Mouse (Mus musculus): ENCODE measurements at regions not wholly inside any gene's neighbourhood (a gene's known extent, or its start where the extent isn't known, plus 50 kb on each side); places are given as distances from the start of the nearest gene placed in this dataset.
A peak's percentile ranks its signal among the peaks of the same experiment; 100 is the strongest.

DNA sequence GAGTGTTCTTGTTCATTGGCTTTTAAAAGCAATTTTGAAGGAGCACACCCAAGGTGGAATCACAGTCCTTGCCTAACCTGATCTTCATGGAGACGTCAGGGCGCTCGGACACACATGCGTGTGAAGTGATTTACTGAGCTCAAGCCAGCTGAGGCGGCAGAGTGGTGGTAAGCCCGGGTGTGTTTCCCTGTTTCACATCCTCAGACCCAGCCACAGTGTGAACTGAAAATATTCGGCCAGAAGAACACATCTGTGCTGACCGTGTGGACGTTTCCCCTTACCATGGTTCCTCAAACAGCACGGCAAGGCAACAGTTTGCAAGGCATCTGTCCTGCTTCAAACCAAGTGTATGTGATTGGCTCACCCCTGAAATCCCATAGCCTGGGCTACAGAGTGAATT, 288.2 kb downstream of the Hlx start:
- peaks cover 6% of the 10 kb centered on the region; the same call in 1 of the 2 replicates for H3K27me3 ChIP-seq
- no peak overlapping the region for H3K4me3 ChIP-seq (replicated peaks)
- no peaks in the 10 kb centered on the region for H3K9me3 ChIP-seq
- H3K36me3 ChIP-seq (replicated peaks), result no peaks in the 10 kb centered on the region
- ATAC-seq (ENCODE audit: low FRiP score), result no peak
- peaks cover 7% of the 10 kb centered on the region; the same call in 1 of the 2 replicates for H3K4me1 ChIP-seq
- H3K9ac ChIP-seq, result no peak overlapping the region
- H3K4me2 ChIP-seq, result no peak overlapping the region
- H3K27ac ChIP-seq, result no peak overlapping the region
- WGBS, result 92% methylated on average over 10 of the region's 10 CpGs

DNA sequence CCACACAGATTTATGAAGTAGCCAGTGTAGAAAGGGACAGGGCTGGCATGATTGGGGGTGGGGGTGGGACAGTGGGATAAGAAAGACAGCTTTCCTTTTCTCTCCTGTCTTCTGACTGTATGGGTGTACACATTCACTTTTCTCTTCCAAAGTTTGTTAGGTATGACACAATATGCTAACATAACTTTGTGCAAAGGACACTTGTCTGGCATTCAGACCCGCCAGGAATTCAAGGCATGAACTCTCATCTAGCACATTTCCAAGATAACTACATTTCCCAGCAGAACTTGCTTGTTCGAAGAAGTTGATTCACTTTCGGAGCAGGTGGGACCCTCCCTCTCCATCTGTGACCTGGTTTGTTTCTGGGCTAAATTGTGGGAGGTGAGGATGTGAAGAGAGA, 289.7 kb downstream of the Hlx start:
- WGBS, result 82% methylated on average over 3 of the region's 3 CpGs
- no peak for ATAC-seq (ENCODE audit: low FRiP score)
- peaks cover 7% of the 10 kb centered on the region; the same call in 1 of the 2 replicates for H3K4me1 ChIP-seq
- no peak overlapping the region for H3K4me2 ChIP-seq
- no peak overlapping the region for H3K9ac ChIP-seq
- no peak overlapping the region for H3K27ac ChIP-seq
- peaks cover 6% of the 10 kb centered on the region; the same call in 1 of the 2 replicates for H3K27me3 ChIP-seq
- no peak overlapping the region for H3K4me3 ChIP-seq (replicated peaks)
- no peaks in the 10 kb centered on the region for H3K9me3 ChIP-seq
- no peaks in the 10 kb centered on the region for H3K36me3 ChIP-seq (replicated peaks)

DNA sequence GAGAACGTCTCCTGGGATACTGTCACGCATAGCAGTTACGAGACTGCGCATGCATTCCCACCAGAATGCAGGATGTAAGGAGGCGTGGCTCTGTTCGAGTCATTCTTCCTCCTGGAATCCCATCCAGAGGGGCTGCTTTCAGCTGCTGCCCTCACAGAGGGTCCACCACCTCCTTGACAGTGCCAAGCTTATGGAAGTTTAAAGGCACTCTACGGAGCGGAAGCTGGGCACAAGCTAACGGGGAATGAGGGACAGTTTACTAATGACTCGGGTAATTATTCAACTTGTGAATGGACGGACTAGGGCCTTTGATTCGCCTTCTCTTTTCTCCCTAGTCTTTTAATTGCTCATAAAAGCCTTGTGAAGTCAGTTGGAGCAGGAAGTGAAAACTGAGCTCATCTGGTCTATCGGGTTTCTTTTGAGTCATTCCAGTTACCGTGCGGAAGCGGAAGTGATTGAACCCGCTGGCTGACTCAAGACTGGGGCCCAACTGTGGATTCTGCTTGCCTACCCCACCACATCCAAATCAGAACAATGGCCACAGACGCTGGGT, 291.3 kb downstream of the Hlx start:
- 23% methylated on average over 18 of the region's 18 CpGs for WGBS
- peak overlapping the region; percentile 29 for H3K4me3 ChIP-seq (replicated peaks)
- peaks cover 7% of the 10 kb centered on the region; the same call in 1 of the 2 replicates for H3K4me1 ChIP-seq
- H3K36me3 ChIP-seq (replicated peaks), result no peaks in the 10 kb centered on the region
- ATAC-seq (ENCODE audit: low FRiP score), result peak; percentile 72; the same call in 1 of the 2 replicates
- peak overlapping the region; percentile 45 for H3K4me2 ChIP-seq
- H3K27ac ChIP-seq, result no peak overlapping the region
- H3K27me3 ChIP-seq, result peaks cover 6% of the 10 kb centered on the region; the same call in 1 of the 2 replicates
- no peak overlapping the region for H3K9ac ChIP-seq
- no peaks in the 10 kb centered on the region for H3K9me3 ChIP-seq

DNA sequence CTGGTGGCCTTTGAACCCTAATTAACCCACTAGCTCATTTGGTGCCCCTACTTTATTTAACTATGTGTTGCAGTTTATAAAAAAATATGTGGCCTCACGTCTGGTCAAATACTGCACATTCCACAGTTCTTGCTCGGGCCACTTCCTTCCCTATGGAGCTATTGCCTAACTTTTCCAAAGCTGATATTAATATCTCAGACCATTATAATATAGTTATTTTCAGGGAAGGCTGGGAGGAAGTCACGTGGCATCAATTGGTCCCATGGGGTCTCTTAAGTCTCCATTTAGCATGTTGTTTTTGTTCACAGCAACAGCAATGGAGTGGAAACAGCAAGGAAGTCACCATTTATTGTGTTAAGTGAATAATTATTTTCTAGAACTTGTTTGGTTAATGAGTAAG, 292.9 kb downstream of the Hlx start:
- Histone ChIP-seq H3K4me3 (replicated peaks) (no peak overlapping the region), H3K9me3 (no peaks in the 10 kb centered on the region), H3K36me3 (replicated peaks) (no peaks in the 10 kb centered on the region), H3K9ac (no peak overlapping the region), H3K27me3 (peaks cover 6% of the 10 kb centered on the region; the same call in 1 of the 2 replicates), H3K4me1 (peaks cover 7% of the 10 kb centered on the region; the same call in 1 of the 2 replicates), H3K27ac (no peak overlapping the region), H3K4me2 (no peak overlapping the region)
- 70% methylated on average over 3 of the region's 3 CpGs for WGBS
- ATAC-seq (ENCODE audit: low FRiP score), result no peak

DNA sequence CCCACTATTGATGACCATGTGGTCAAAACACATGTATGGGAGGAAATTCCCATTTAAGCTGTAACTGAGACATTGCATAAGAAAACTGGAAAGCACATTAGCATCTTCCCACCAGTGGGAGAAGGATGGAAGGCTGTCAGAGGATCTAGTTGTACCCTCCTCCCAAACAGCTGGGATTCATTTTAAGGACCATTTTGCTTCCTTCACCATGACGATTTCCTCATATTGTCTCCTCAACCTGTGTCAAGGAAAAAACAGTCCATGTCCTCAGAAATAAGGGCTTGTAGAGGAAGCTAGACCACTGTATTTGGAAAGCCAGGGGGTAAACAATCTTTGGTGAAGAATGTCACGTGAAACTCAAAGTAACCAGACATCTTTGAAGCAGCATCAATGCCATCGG, 296.0 kb downstream of the Hlx start:
- Histone ChIP-seq H3K9me3 (no peaks in the 10 kb centered on the region), H3K4me2 (no peak overlapping the region), H3K36me3 (replicated peaks) (no peaks in the 10 kb centered on the region), H3K4me3 (replicated peaks) (no peak overlapping the region), H3K27me3 (no peaks in the 10 kb centered on the region), H3K9ac (no peak overlapping the region), H3K4me1 (peaks cover 6% of the 10 kb centered on the region; the same call in 1 of the 2 replicates), H3K27ac (no peak overlapping the region)
- WGBS, result 88% methylated on average over 3 of the region's 3 CpGs
- ATAC-seq (ENCODE audit: low FRiP score), result no peak

DNA sequence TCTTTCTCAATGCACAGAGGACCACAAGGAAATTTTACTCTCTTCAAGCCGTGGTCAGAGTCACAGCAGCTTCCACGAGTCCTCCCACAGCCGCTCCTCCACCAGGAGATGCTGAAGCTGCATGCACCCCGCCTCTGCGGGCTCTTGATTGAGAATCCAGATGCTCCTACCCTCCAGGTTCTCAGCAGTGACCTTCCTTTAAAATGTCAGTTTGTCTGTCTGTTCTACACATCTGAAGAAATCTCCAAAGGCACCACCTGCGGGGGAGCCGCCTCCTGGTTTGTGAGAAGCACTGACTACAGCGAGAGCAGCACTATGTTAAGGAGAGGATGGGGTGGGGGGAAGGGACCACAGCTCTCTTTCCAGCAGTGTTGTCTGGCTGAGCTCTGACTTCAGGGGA, 303.8 kb downstream of the Hlx start:
- Histone ChIP-seq H3K4me1 (no peaks in the 10 kb centered on the region), H3K9ac (no peak overlapping the region), H3K36me3 (replicated peaks) (no peaks in the 10 kb centered on the region), H3K9me3 (no peaks in the 10 kb centered on the region), H3K4me2 (no peak overlapping the region), H3K27ac (no peak overlapping the region), H3K4me3 (replicated peaks) (no peak overlapping the region), H3K27me3 (no peaks in the 10 kb centered on the region)
- WGBS, result 53% methylated on average over 8 of the region's 8 CpGs
- no peak for ATAC-seq (ENCODE audit: low FRiP score)

DNA sequence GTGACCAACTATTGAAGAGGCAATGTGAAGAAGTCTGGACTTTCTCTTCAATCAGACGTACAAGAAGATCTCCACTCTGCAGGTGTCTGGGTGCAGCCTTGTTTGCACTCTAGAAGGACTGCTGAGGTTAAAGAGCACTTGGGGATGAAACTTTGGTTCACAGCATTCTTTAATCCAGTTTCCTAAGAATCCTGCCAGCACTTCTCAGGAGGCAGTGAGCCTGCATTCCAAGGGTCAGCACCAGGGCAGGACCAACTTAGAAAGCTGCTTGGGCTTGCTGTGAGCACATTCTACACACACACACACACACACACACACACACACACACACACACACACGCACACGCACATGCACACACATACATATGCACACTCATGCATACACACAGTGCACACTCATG, 304.4 kb downstream of the Hlx start:
- no peak overlapping the region for H3K27ac ChIP-seq
- no peaks in the 10 kb centered on the region for H3K4me1 ChIP-seq
- no peaks in the 10 kb centered on the region for H3K27me3 ChIP-seq
- no peaks in the 10 kb centered on the region for H3K36me3 ChIP-seq (replicated peaks)
- no peak overlapping the region for H3K4me3 ChIP-seq (replicated peaks)
- WGBS, result 80% methylated on average over 3 of the region's 3 CpGs
- ATAC-seq (ENCODE audit: low FRiP score), result no peak
- H3K4me2 ChIP-seq, result no peak overlapping the region
- no peaks in the 10 kb centered on the region for H3K9me3 ChIP-seq
- no peak overlapping the region for H3K9ac ChIP-seq

DNA sequence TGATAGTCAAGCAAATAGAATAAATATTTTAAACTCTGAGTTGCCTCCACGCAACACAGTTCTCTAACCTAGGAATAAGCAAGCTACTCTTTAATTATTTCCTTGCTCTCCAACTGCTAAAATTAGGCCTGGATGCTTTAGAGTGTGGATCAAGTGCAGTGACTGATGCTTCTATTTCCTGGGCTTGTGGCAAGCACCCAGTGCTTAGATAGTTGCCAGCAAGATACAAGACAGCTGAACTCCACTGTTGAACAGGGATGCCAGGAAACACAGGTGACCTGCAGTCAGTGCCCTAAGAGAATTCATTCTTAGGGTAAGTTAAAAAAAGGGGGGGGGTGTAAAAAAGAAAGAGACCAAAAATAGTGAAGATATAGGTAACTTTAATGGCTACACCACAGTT, 306.7 kb downstream of the Hlx start:
- Histone ChIP-seq H3K27ac (no peak overlapping the region), H3K4me2 (no peak overlapping the region), H3K4me1 (no peaks in the 10 kb centered on the region), H3K36me3 (replicated peaks) (no peaks in the 10 kb centered on the region), H3K27me3 (no peaks in the 10 kb centered on the region), H3K9ac (no peak overlapping the region), H3K9me3 (no peaks in the 10 kb centered on the region), H3K4me3 (replicated peaks) (no peak overlapping the region)
- 96% methylated on average over 1 of the region's 1 CpGs for WGBS
- no peak for ATAC-seq (ENCODE audit: low FRiP score)

DNA sequence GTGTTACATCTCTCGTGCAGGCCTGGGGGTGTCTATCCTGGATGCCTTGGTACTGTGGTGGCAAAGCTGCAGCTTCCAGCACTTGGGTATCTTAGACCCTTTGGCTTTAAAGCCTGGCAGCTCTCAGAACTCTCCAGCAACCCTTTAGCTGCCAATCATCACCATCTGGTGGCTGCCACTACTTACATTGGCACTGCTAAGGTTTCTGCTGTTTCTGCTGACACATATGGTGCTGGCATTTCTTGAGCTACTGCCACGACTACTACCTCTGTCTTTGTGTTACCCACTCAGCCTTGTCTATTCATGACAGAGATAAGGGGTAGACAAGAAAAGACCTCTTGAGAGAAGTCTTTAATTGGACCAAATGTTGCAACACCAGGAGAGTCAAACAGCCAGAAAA, 308.4 kb downstream of the Hlx start:
- Histone ChIP-seq H3K4me1 (no peaks in the 10 kb centered on the region), H3K9ac (no peak overlapping the region), H3K9me3 (no peaks in the 10 kb centered on the region), H3K36me3 (replicated peaks) (no peaks in the 10 kb centered on the region), H3K4me3 (replicated peaks) (no peak overlapping the region), H3K27ac (no peak overlapping the region), H3K27me3 (no peaks in the 10 kb centered on the region), H3K4me2 (no peak overlapping the region)
- 80% methylated on average over 2 of the region's 2 CpGs for WGBS
- ATAC-seq (ENCODE audit: low FRiP score), result no peak

DNA sequence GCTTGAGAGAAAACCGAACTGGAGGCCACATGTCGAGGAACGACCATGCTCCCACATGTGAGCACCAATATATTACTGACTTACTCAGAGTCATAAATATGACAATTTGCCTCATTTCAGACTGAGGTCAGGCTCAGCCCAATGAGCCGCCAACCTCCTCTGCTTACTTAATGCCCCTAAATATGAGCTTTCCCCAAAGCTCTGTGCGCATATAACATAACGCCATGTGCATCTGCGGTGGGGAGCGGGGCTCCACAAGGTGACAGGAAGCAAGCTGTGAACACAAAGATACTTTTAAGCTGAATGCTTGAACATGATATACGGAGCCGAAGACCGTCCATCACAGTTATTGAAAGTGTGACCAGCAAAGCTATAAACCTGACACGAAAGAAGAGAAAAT, 319.8 kb downstream of the Hlx start:
- no peaks in the 10 kb centered on the region for H3K36me3 ChIP-seq (replicated peaks)
- no peaks in the 10 kb centered on the region for H3K4me1 ChIP-seq
- H3K9ac ChIP-seq, result no peak overlapping the region
- no peak overlapping the region for H3K27ac ChIP-seq
- WGBS, result 91% methylated on average over 12 of the region's 12 CpGs
- no peak overlapping the region for H3K4me3 ChIP-seq (replicated peaks)
- H3K4me2 ChIP-seq, result no peak overlapping the region
- ATAC-seq (ENCODE audit: low FRiP score), result no peak
- H3K9me3 ChIP-seq, result no peaks in the 10 kb centered on the region
- no peaks in the 10 kb centered on the region for H3K27me3 ChIP-seq

DNA sequence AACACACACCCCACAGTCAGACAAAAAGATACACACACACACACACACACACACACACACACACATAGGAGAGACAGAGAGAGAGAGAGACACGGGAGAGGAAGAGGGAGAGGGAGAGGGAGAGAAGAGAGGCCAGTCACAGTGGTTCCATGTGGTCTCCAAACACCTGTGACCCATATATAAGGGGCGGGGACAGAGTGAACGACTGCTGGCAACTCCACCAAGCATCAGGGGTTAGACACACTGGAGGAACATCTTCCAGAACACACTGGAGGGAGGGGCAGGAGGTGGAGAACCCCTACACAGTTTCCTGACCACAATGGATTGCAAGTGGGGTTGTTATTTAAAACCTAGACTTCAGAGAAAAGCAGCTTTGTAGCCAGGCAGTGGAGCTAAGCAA, 321.4 kb downstream of the Hlx start:
- Histone ChIP-seq H3K27me3 (no peaks in the 10 kb centered on the region), H3K4me2 (no peak overlapping the region), H3K9me3 (no peaks in the 10 kb centered on the region), H3K9ac (no peak overlapping the region), H3K4me3 (replicated peaks) (no peak overlapping the region), H3K4me1 (no peaks in the 10 kb centered on the region), H3K36me3 (replicated peaks) (no peaks in the 10 kb centered on the region), H3K27ac (no peak overlapping the region)
- ATAC-seq (ENCODE audit: low FRiP score), result no peak
- 58% methylated on average over 3 of the region's 3 CpGs for WGBS

DNA sequence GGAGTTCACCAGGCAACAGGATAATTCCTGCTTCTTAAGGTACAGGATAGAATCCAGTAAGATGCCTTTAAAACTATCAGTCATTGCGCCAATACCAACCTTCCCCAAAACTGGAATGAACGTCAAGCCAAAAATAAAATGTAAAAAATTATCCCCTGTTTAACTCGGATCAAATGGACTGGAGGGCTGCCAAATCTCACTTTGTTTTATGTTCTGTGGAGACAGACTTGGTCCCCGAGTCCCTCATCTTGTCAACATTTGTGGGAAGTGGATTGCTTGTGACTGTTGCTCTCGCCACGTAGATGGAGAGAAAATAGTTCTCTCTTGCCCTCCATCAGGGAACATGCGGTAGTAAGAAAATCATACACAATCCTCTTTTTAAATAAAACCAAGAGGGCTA, 322.4 kb downstream of the Hlx start:
- H3K4me1 ChIP-seq, result no peaks in the 10 kb centered on the region
- no peak overlapping the region for H3K9ac ChIP-seq
- no peaks in the 10 kb centered on the region for H3K27me3 ChIP-seq
- H3K27ac ChIP-seq, result no peak overlapping the region
- H3K9me3 ChIP-seq, result no peaks in the 10 kb centered on the region
- WGBS, result 88% methylated on average over 7 of the region's 7 CpGs
- no peaks in the 10 kb centered on the region for H3K36me3 ChIP-seq (replicated peaks)
- no peak for ATAC-seq (ENCODE audit: low FRiP score)
- no peak overlapping the region for H3K4me2 ChIP-seq
- no peak overlapping the region for H3K4me3 ChIP-seq (replicated peaks)

DNA sequence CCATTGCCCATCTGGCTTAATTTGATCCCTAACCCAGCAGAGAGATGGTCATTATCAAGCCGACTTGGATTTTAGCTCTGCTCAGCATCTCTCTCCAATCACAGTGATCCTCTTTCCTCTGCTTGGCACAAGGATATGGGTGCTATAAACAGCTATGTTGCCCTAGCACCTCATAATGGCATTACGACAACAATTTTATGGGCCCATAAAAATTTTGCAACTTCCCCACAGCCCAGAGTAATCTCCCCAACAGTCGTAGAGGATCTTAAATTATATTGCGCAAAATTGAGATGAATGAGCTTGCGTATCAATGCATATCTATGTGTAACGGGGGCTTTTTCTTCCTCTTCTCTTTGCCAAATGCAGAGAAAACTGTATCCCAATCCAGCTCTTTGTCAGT, 329.4 kb downstream of the Hlx start:
- no peaks in the 10 kb centered on the region for H3K27me3 ChIP-seq
- ATAC-seq (ENCODE audit: low FRiP score), result no peak
- 93% methylated on average over 6 of the region's 6 CpGs for WGBS

More for the DNA sequence above, 329.4 kb downstream of the Hlx start:
- Histone ChIP-seq H3K4me1 (no peaks in the 10 kb centered on the region), H3K27ac (no peak overlapping the region), H3K9me3 (no peaks in the 10 kb centered on the region), H3K4me2 (no peak overlapping the region), H3K36me3 (replicated peaks) (no peaks in the 10 kb centered on the region), H3K9ac (no peak overlapping the region), H3K4me3 (replicated peaks) (no peak overlapping the region)

Data from forebrain, embryonic 12.5 days (tissue).